Mouse (Mus musculus) heart, postnatal 0 days (tissue): ENCODE measurements at regions not wholly inside any gene's neighbourhood (a gene's known extent, or its start where the extent isn't known, plus 50 kb on each side); places are given as distances from the start of the nearest gene placed in this dataset.

Experiments
- CTCF ChIP-seq: IDR thresholded peaks from 2 replicates; pipeline ENCODE4 v1.5.1; 2016; ENCODE audit warnings: antibody characterized with exemption, control low read depth, low read depth
- EP300 ChIP-seq: IDR thresholded peaks from 2 replicates; pipeline ENCODE4 v1.6.1; 2016; ENCODE audit warnings: antibody characterized with exemption, low read depth

DNA sequence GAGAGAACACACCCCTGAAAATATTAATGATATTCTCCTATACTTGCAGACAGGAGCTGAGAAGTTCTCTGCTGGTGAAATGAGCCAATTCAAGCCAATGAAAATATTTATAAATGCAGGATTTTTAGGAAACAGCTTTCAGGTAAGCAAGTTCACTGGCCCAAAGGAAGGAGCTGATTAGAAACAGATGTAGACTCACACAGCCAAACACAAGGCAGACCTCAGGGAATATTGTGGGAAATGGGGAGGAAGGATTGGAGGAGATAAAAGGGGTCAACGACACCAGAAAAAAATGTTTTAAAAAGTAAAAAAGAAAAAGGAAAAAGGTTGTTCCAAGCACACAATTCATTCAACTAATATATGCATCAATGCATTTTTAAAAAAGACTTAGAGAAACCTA is 823.5 kb upstream of the Prmt6 start:
- TF ChIP-seq EP300, result no peak
- no peak for TF ChIP-seq CTCF
